Mouse (Mus musculus): ENCODE results near the gene Irgq. TPM values are rescaled to one million over a fixed set of nuclear protein-coding genes. Genes with fewer than 3 reads are reported as not detected.

The Irgq gene
- total and polyA plus RNA-seq, 3 experiments: 4.7 to 5.8 TPM; not detected in 1

- Histone ChIP-seq H3K36me3 (ENCODE audit: control insufficient read depth in 1 of 2, insufficient read depth in 2 of 2, low read length in 2 of 2) (peaks cover 0 to 1% of the 10 kb centered on the region in 2 experiments; a peak in 1 of 4 replicates), H3K79me2 (ENCODE audit: control insufficient read depth, insufficient read depth, low read length, poor library complexity) (no peaks in the 10 kb centered on the region), H3K4me1 (ENCODE audit: control insufficient read depth in 1 of 2, insufficient read depth in 2 of 2, low read length in 2 of 2) (peaks cover 0 to 4% of the 10 kb centered on the region in 2 experiments; a peak in 2 of 4 replicates), H3K9me3 (replicated peaks; ENCODE audit: insufficient read depth, low read length) (no peaks in the 10 kb centered on the region), H3K9ac (ENCODE audit: control insufficient read depth, low read depth, low read length, poor library complexity, severe bottlenecking) (no peak overlapping the region), H3K27ac (ENCODE audit: control insufficient read depth, low read depth, low read length) (no peak overlapping the region), H3K4me3 (ENCODE audit: control insufficient read depth in 1 of 2, insufficient read depth in 1 of 2, low read depth in 2 of 2, low read length in 2 of 2) (no peak overlapping the region), H3K27me3 (ENCODE audit: control insufficient read depth in 1 of 2, insufficient read depth in 2 of 2, low read length in 2 of 2) (no peaks in the 10 kb centered on the region)
- no peak for DNase-seq (ENCODE audit: low read depth, low spot score)
- no peak for TF ChIP-seq TAL1 (IDR thresholded peaks at IDR 0.05; ENCODE audit: low read length)
- no peak for TF ChIP-seq POLR2AphosphoS2 (IDR thresholded peaks at IDR 0.05; ENCODE audit: low read length)
- TF ChIP-seq HCFC1 (IDR thresholded peaks at IDR 0.05; ENCODE audit: low read depth, low read length): no peak
- no peak for TF ChIP-seq RAD21 (IDR thresholded peaks at IDR 0.05; ENCODE audit: low read depth, low read length)
- no peak for TF ChIP-seq TCF12 (IDR thresholded peaks at IDR 0.05; ENCODE audit: low read depth, low read length)
- no peak for TF ChIP-seq MAFK (IDR thresholded peaks at IDR 0.05; ENCODE audit: borderline replicate concordance, low read depth, low read length)
- TF ChIP-seq CTCF (IDR thresholded peaks at IDR 0.05 in 2 of 3, conservative IDR thresholded peaks at IDR 0.05 in 1 of 3; ENCODE audit: control insufficient read depth in 1 of 3, insufficient read depth in 1 of 3, low read depth in 2 of 3, low read length in 3 of 3, poor library complexity in 1 of 3, severe bottlenecking in 1 of 3): no peak
- TF ChIP-seq KAT2A (conservative IDR thresholded peaks at IDR 0.05; ENCODE audit: low read depth, low read length): no peak
- TF ChIP-seq USF1 (IDR thresholded peaks at IDR 0.05; ENCODE audit: low read depth, low read length): no peak
- TF ChIP-seq GABPA (IDR thresholded peaks at IDR 0.05; ENCODE audit: low read depth, low read length): no peak
- no peak for TF ChIP-seq MAX (IDR thresholded peaks at IDR 0.05; ENCODE audit: low read length)
- TF ChIP-seq ZMIZ1 (IDR thresholded peaks at IDR 0.05; ENCODE audit: low read depth, low read length): no peak
These were observed 56.3 kb downstream of the Irgq start for GRCm38 (mm10) chr7:24586828-24587227.

GRCm38 (mm10) chr7:24587330-24588105 is 57.0 kb downstream of the Irgq start, which contains the start of the genes Ethe1 and Zfp575:
Gene Ethe1 (plus strand): TSS chr7:24587543.
Gene Zfp575 (minus strand): TSS chr7:24587641.
- Histone ChIP-seq H3K9me3 (replicated peaks; ENCODE audit: insufficient read depth, low read length) (no peaks in the 10 kb centered on the region), H3K4me1 (ENCODE audit: control insufficient read depth in 1 of 2, insufficient read depth in 2 of 2, low read length in 2 of 2) (peaks cover 1 to 11% of the 10 kb centered on the region in 2 experiments; a peak in 3 of 4 replicates), H3K27me3 (ENCODE audit: control insufficient read depth in 1 of 2, insufficient read depth in 2 of 2, low read length in 2 of 2) (no peaks in the 10 kb centered on the region), H3K79me2 (ENCODE audit: control insufficient read depth, insufficient read depth, low read length, poor library complexity) (no peaks in the 10 kb centered on the region), H3K27ac (ENCODE audit: control insufficient read depth, low read depth, low read length) (no peak within 1 kb of the TSS), H3K36me3 (ENCODE audit: control insufficient read depth in 1 of 2, insufficient read depth in 2 of 2, low read length in 2 of 2) (peaks cover 0 to 6% of the 10 kb centered on the region in 2 experiments; a peak in 2 of 4 replicates), H3K9ac (ENCODE audit: control insufficient read depth, low read depth, low read length, poor library complexity, severe bottlenecking) (no peak within 1 kb of the TSS), H3K4me3 (ENCODE audit: control insufficient read depth in 1 of 2, insufficient read depth in 1 of 2, low read depth in 2 of 2, low read length in 2 of 2) (no peak within 1 kb of the TSS)
- TF ChIP-seq MAX (IDR thresholded peaks at IDR 0.05; ENCODE audit: low read length) (no peak), TAL1 (IDR thresholded peaks at IDR 0.05; ENCODE audit: low read length) (no peak), KAT2A (conservative IDR thresholded peaks at IDR 0.05; ENCODE audit: low read depth, low read length) (no peak), ZNF384 (IDR thresholded peaks at IDR 0.05; ENCODE audit: low read depth, low read length) (no peak)
- no peak for DNase-seq (ENCODE audit: low read depth, low spot score)

Other genes starting within 250 kb of the Irgq start
- 9.2 and 9.9 TPM in 2 replicates for gene Zfp61, start 229.5 kb upstream of the Irgq start, total RNA-seq (2012; rRNA removed)
- gene Zfp61, start 229.5 kb upstream of the Irgq start, polyA plus RNA-seq (2012; ENCODE audit: insufficient read depth in 1 of 2, insufficient read length in 2 of 2, low read depth in 1 of 2, low replicate concordance in 2 of 2, missing spikeins in 1 of 2): 10 to 100 TPM in 1 of 2 experiments, not detected in 1; 15.3 TPM
- gene Zfp94, start 214.0 kb upstream of the Irgq start, total RNA-seq (2012; rRNA removed): 5.9 and 6.9 TPM in 2 replicates
- 1 to 10 TPM in 1 of 2 experiments, not detected in 1; 5.9 TPM for gene Zfp94, start 214.0 kb upstream of the Irgq start, polyA plus RNA-seq (2012; ENCODE audit: insufficient read depth in 1 of 2, insufficient read length in 2 of 2, low read depth in 1 of 2, low replicate concordance in 2 of 2, missing spikeins in 1 of 2)
- not detected in 2 replicates for gene Tescl, start 196.8 kb upstream of the Irgq start, total RNA-seq (2012; rRNA removed)
- gene Tescl, start 196.8 kb upstream of the Irgq start, polyA plus RNA-seq (2012; ENCODE audit: insufficient read depth in 1 of 2, insufficient read length in 2 of 2, low read depth in 1 of 2, low replicate concordance in 2 of 2, missing spikeins in 1 of 2): not detected
- gene Lypd5, start 181.5 kb upstream of the Irgq start, total RNA-seq (2012; rRNA removed): not detected in 2 replicates
- not detected for gene Lypd5, start 181.5 kb upstream of the Irgq start, polyA plus RNA-seq (2012; ENCODE audit: insufficient read depth in 1 of 2, insufficient read length in 2 of 2, low read depth in 1 of 2, low replicate concordance in 2 of 2, missing spikeins in 1 of 2)
- gene Kcnn4, start 160.4 kb upstream of the Irgq start, total RNA-seq (2012; rRNA removed): 175 and 256 TPM in 2 replicates
- 100 to 1,000 TPM in 1 of 2 experiments, not detected in 1; 188 TPM for gene Kcnn4, start 160.4 kb upstream of the Irgq start, polyA plus RNA-seq (2012; ENCODE audit: insufficient read depth in 1 of 2, insufficient read length in 2 of 2, low read depth in 1 of 2, low replicate concordance in 2 of 2, missing spikeins in 1 of 2)
- gene Smg9, start 131.1 kb upstream of the Irgq start, total RNA-seq (2012; rRNA removed): 47.5 and 54.6 TPM in 2 replicates
- 10 to 100 TPM in 1 of 2 experiments, not detected in 1; 95.3 TPM for gene Smg9, start 131.1 kb upstream of the Irgq start, polyA plus RNA-seq (2012; ENCODE audit: insufficient read depth in 1 of 2, insufficient read length in 2 of 2, low read depth in 1 of 2, low replicate concordance in 2 of 2, missing spikeins in 1 of 2)
- gene Irgc1, start 78.4 kb upstream of the Irgq start, total RNA-seq (2012; rRNA removed): not detected in 2 replicates
- not detected for gene Irgc1, start 78.4 kb upstream of the Irgq start, polyA plus RNA-seq (2012; ENCODE audit: insufficient read depth in 1 of 2, insufficient read length in 2 of 2, low read depth in 1 of 2, low replicate concordance in 2 of 2, missing spikeins in 1 of 2)
- 8.0 and 9.7 TPM in 2 replicates for gene Plaur, start 68.2 kb upstream of the Irgq start, total RNA-seq (2012; rRNA removed)
- gene Plaur, start 68.2 kb upstream of the Irgq start, polyA plus RNA-seq (2012; ENCODE audit: insufficient read depth in 1 of 2, insufficient read length in 2 of 2, low read depth in 1 of 2, low replicate concordance in 2 of 2, missing spikeins in 1 of 2): 1 to 10 TPM in 1 of 2 experiments, not detected in 1; 8.6 TPM
- 0.12 and 0.16 TPM in 2 replicates for gene Cadm4, start 48.7 kb upstream of the Irgq start, total RNA-seq (2012; rRNA removed)
- gene Cadm4, start 48.7 kb upstream of the Irgq start, polyA plus RNA-seq (2012; ENCODE audit: insufficient read depth in 1 of 2, insufficient read length in 2 of 2, low read depth in 1 of 2, low replicate concordance in 2 of 2, missing spikeins in 1 of 2): under 1 TPM in 1 of 2 experiments, not detected in 1; 0.38 TPM
- 10.3 and 12.4 TPM in 2 replicates for gene Zfp428, start 23.7 kb upstream of the Irgq start, total RNA-seq (2012; rRNA removed)
- 10 to 100 TPM in 1 of 2 experiments, not detected in 1; 16.4 TPM for gene Zfp428, start 23.7 kb upstream of the Irgq start, polyA plus RNA-seq (2012; ENCODE audit: insufficient read depth in 1 of 2, insufficient read length in 2 of 2, low read depth in 1 of 2, low replicate concordance in 2 of 2, missing spikeins in 1 of 2)
- not detected in 2 replicates for gene AC161166.1, start 18.2 kb upstream of the Irgq start, total RNA-seq (2012; rRNA removed)
- gene AC161166.1, start 18.2 kb upstream of the Irgq start, polyA plus RNA-seq (2012; ENCODE audit: insufficient read depth in 1 of 2, insufficient read length in 2 of 2, low read depth in 1 of 2, low replicate concordance in 2 of 2, missing spikeins in 1 of 2): under 1 TPM in 1 of 2 experiments, not detected in 1; 0.13 TPM
- gene Pinlyp, start 15.4 kb downstream of the Irgq start, total RNA-seq (2012; rRNA removed): not detected in 2 replicates
- not detected for gene Pinlyp, start 15.4 kb downstream of the Irgq start, polyA plus RNA-seq (2012; ENCODE audit: insufficient read depth in 1 of 2, insufficient read length in 2 of 2, low read depth in 1 of 2, low replicate concordance in 2 of 2, missing spikeins in 1 of 2)
- gene Xrcc1, start 15.6 kb downstream of the Irgq start, total RNA-seq (2012; rRNA removed): 84.4 and 97.4 TPM in 2 replicates
- gene Xrcc1, start 15.6 kb downstream of the Irgq start, polyA plus RNA-seq (2012; ENCODE audit: insufficient read depth in 1 of 2, insufficient read length in 2 of 2, low read depth in 1 of 2, low replicate concordance in 2 of 2, missing spikeins in 1 of 2): 100 to 1,000 TPM; 101 to 574 TPM
- 17.8 and 21.0 TPM in 2 replicates for gene Ethe1, start 56.9 kb downstream of the Irgq start, total RNA-seq (2012; rRNA removed)
- 10 to 100 TPM in 1 of 2 experiments, not detected in 1; 33.3 TPM for gene Ethe1, start 56.9 kb downstream of the Irgq start, polyA plus RNA-seq (2012; ENCODE audit: insufficient read depth in 1 of 2, insufficient read length in 2 of 2, low read depth in 1 of 2, low replicate concordance in 2 of 2, missing spikeins in 1 of 2)
- gene Zfp575, start 57.0 kb downstream of the Irgq start, total RNA-seq (2012; rRNA removed): 0.26 and 0.58 TPM in 2 replicates
- under 1 TPM in 1 of 2 experiments, not detected in 1; 0.50 TPM for gene Zfp575, start 57.0 kb downstream of the Irgq start, polyA plus RNA-seq (2012; ENCODE audit: insufficient read depth in 1 of 2, insufficient read length in 2 of 2, low read depth in 1 of 2, low replicate concordance in 2 of 2, missing spikeins in 1 of 2)
- 6.0 and 6.4 TPM in 2 replicates for gene Phldb3, start 80.1 kb downstream of the Irgq start, total RNA-seq (2012; rRNA removed)
- 10 to 100 TPM in 1 of 2 experiments, not detected in 1; 10.8 TPM for gene Phldb3, start 80.1 kb downstream of the Irgq start, polyA plus RNA-seq (2012; ENCODE audit: insufficient read depth in 1 of 2, insufficient read length in 2 of 2, low read depth in 1 of 2, low replicate concordance in 2 of 2, missing spikeins in 1 of 2)
- gene Lypd3, start 105.9 kb downstream of the Irgq start, total RNA-seq (2012; rRNA removed): not detected in 2 replicates
- not detected for gene Lypd3, start 105.9 kb downstream of the Irgq start, polyA plus RNA-seq (2012; ENCODE audit: insufficient read depth in 1 of 2, insufficient read length in 2 of 2, low read depth in 1 of 2, low replicate concordance in 2 of 2, missing spikeins in 1 of 2)
- gene Tex101, start 146.0 kb downstream of the Irgq start, total RNA-seq (2012; rRNA removed): 0.15 TPM in 1 of 2 replicates, not detected in the other
- under 1 TPM in 1 of 2 experiments, not detected in 1; 0.08 TPM for gene Tex101, start 146.0 kb downstream of the Irgq start, polyA plus RNA-seq (2012; ENCODE audit: insufficient read depth in 1 of 2, insufficient read length in 2 of 2, low read depth in 1 of 2, low replicate concordance in 2 of 2, missing spikeins in 1 of 2)
- not detected in 2 replicates for gene BC049730, start 178.6 kb downstream of the Irgq start, total RNA-seq (2012; rRNA removed)
- gene BC049730, start 178.6 kb downstream of the Irgq start, polyA plus RNA-seq (2012; ENCODE audit: insufficient read depth in 1 of 2, insufficient read length in 2 of 2, low read depth in 1 of 2, low replicate concordance in 2 of 2, missing spikeins in 1 of 2): not detected
- not detected in 2 replicates for gene Gm4763, start 196.2 kb downstream of the Irgq start, total RNA-seq (2012; rRNA removed)
- not detected for gene Gm4763, start 196.2 kb downstream of the Irgq start, polyA plus RNA-seq (2012; ENCODE audit: insufficient read depth in 1 of 2, insufficient read length in 2 of 2, low read depth in 1 of 2, low replicate concordance in 2 of 2, missing spikeins in 1 of 2)
- not detected in 2 replicates for gene Cd177, start 229.6 kb downstream of the Irgq start, total RNA-seq (2012; rRNA removed)
- gene Cd177, start 229.6 kb downstream of the Irgq start, polyA plus RNA-seq (2012; ENCODE audit: insufficient read depth in 1 of 2, insufficient read length in 2 of 2, low read depth in 1 of 2, low replicate concordance in 2 of 2, missing spikeins in 1 of 2): under 1 TPM in 1 of 2 experiments, not detected in 1; 0.11 TPM
- gene Ceacam10, start 246.5 kb downstream of the Irgq start, total RNA-seq (2012; rRNA removed): not detected in 2 replicates
- under 1 TPM in 1 of 2 experiments, not detected in 1; 0.19 TPM for gene Ceacam10, start 246.5 kb downstream of the Irgq start, polyA plus RNA-seq (2012; ENCODE audit: insufficient read depth in 1 of 2, insufficient read length in 2 of 2, low read depth in 1 of 2, low replicate concordance in 2 of 2, missing spikeins in 1 of 2)

Measured in MEL (cell line).